Mouse (Mus musculus) stomach, embryonic 16.5 days (tissue): ENCODE results near the gene Pygm. TPM values are rescaled to one million over a fixed set of nuclear protein-coding genes. Genes with fewer than 3 reads are reported as not detected.

ENCODE experiments used
- ATAC-seq: fragments of 200-750 bp; cut with Nextera tagmentation; 2 replicates; pipeline ENCODE4 v1.8.0; 2017; ENCODE audit warnings: moderate number of reproducible peaks, moderate TSS enrichment; ENCODE audit not compliant: insufficient read depth, low FRiP score
- H3K27ac ChIP-seq: fragments of 300-500 bp; sonication (generic); 2 replicates; pipeline ENCODE4 v1.5.1; 2014; ENCODE audit warnings: low read length
- H3K27me3 ChIP-seq: fragments of 300-500 bp; sonication (generic); 2 replicates; pipeline ENCODE4 v1.6.1; 2014; ENCODE audit warnings: low read length, control low read depth, mixed read lengths; ENCODE audit not compliant: control insufficient read depth, insufficient read depth
- H3K36me3 ChIP-seq: fragments of 300-500 bp; sonication (generic); 2 replicates; pipeline ENCODE4 v1.6.1; 2014; ENCODE audit warnings: low read length; ENCODE audit not compliant: control insufficient read depth, insufficient read depth
- H3K4me1 ChIP-seq: fragments of 300-500 bp; sonication (generic); 2 replicates; pipeline ENCODE4 v1.6.1; 2014; ENCODE audit warnings: low read length, control low read depth, mixed read lengths; ENCODE audit not compliant: control insufficient read depth, insufficient read depth
- H3K4me2 ChIP-seq: fragments of 300-500 bp; sonication (generic); 2 replicates; pipeline ENCODE4 v1.6.1; 2014; ENCODE audit warnings: low read depth, low read length, mixed read lengths
- H3K4me3 ChIP-seq: fragments of 300-500 bp; sonication (generic); replicated peaks from 2 replicates; pipeline ENCODE4 v1.5.1; 2014; ENCODE audit warnings: mild to moderate bottlenecking, low read length
- H3K9ac ChIP-seq: fragments of 300-500 bp; sonication (generic); 2 replicates; pipeline ENCODE4 v1.6.1; 2014; ENCODE audit warnings: low read length
- H3K9me3 ChIP-seq: fragments of 300-500 bp; sonication (generic); replicated peaks from 2 replicates; pipeline ENCODE4 v1.6.1; 2016; ENCODE audit warnings: low read length, control low read depth; ENCODE audit not compliant: control insufficient read depth
- WGBS: fragments of 180-500 bp; shearing (Covaris S2); extraction: QIAGEN DNeasy Blood & Tissue Kit; methylation state at CpG from one replicate; pipeline ENCODE4 v1.1.7; 2014; 5-methylcytosine and 5-hydroxymethylcytosine counted together
- polyA plus RNA-seq: library from polyadenylated mRNA; unstranded; fragments of >200 nt; fragmentation: Nextera tagmentation; extraction: Ambion mirVana; gene quantifications from 2 replicates; pipeline ENCODE4 v1.2.1, GENCODE M21; 2015

Pygm gene
- polyA plus RNA-seq, 1 experiment from 2014 or later: 55.0 TPM

- Histone ChIP-seq H3K9ac (peak within 1 kb of the TSS; percentile 91), H3K4me1 (peaks cover 23% of the 10 kb centered on the region), H3K4me3 (peak within 1 kb of the TSS; percentile 73), H3K4me2 (peak within 1 kb of the TSS; percentile 87), H3K36me3 (peaks cover 14% of the 10 kb centered on the region; the same call in 1 of the 2 replicates), H3K27me3 (no peaks in the 10 kb centered on the region), H3K27ac (peak within 1 kb of the TSS; percentile 34; the same call in 1 of the 2 replicates), H3K9me3 (no peaks in the 10 kb centered on the region)
- ATAC-seq: peak; percentile 89
- 4% methylated on average over 71 of the region's 72 CpGs for WGBS
Observed at GRCm38 (mm10) chr19:6340524-6341452, 43.4 kb upstream of the Pygm start, which contains the start of gene Map4k2. Gene Map4k2 (plus strand): TSS chr19:6341135.

GRCm38 (mm10) chr19:6341453-6342077 is 42.6 kb upstream of the Pygm start:
- Histone ChIP-seq H3K27me3 (no peaks in the 10 kb centered on the region), H3K4me3 (peak overlapping the region; percentile 73), H3K4me2 (peak overlapping the region; percentile 87), H3K27ac (no peak overlapping the region), H3K36me3 (peaks cover 21% of the 10 kb centered on the region), H3K9ac (peak overlapping the region; percentile 91), H3K9me3 (no peaks in the 10 kb centered on the region), H3K4me1 (peaks cover 15% of the 10 kb centered on the region)
- no peak for ATAC-seq
- whole genome bisulfite sequencing: 10% methylated on average over 23 of the region's 23 CpGs

DNA sequence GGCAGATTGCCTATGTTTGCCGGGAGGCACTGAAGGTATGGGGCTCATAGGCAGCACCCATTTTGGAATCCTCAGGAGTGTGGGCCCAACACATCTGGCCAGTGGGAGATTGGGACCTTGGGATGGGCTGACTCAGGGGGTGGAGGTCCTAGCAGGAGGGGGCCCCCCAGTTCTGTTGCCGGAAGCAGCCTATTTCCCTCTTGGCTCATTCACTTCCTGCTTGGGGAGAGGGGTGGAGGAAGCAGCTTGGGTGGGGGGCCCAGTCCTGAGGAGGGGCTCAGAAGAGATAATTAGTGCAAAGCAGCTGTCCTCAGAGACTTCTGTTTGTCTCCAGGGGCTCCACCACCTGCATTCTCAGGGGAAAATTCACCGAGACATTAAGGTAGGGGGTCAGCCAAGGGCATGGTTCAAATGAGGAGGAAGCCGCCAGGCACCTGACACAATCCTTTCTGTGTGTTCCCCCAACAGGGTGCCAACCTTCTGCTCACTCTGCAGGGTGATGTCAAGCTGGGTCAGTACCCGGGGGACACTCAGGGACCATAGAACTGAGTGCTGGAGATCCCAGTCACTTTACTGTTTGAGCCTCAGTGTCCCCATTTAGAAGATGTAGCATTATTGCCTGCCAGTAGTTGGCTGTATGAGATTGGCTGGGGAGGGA is 41.8 kb upstream of the Pygm start:
- 68% methylated on average over 5 of the region's 5 CpGs for WGBS
- Histone ChIP-seq H3K27ac (no peak overlapping the region), H3K4me2 (peak overlapping the region; percentile 87; the same call in 1 of the 2 replicates), H3K9ac (no peak overlapping the region), H3K4me3 (peak overlapping the region; percentile 73; the same call in 1 of the 2 replicates), H3K36me3 (peaks cover 29% of the 10 kb centered on the region), H3K9me3 (no peaks in the 10 kb centered on the region), H3K4me1 (peaks cover 11% of the 10 kb centered on the region), H3K27me3 (no peaks in the 10 kb centered on the region)
- ATAC-seq: no peak

- Histone ChIP-seq H3K4me2 (no peak overlapping the region), H3K9ac (no peak overlapping the region), H3K4me3 (no peak overlapping the region), H3K4me1 (peaks cover 11% of the 10 kb centered on the region), H3K36me3 (peaks cover 25% of the 10 kb centered on the region), H3K9me3 (no peaks in the 10 kb centered on the region), H3K27ac (no peak overlapping the region), H3K27me3 (no peaks in the 10 kb centered on the region)
- no peak for ATAC-seq
- 80% methylated on average over 19 of the region's 19 CpGs for WGBS
Observed at GRCm38 (mm10) chr19:6343066-6343925, 40.9 kb upstream of the Pygm start.

GRCm38 (mm10) chr19:6343996-6344395 is 40.2 kb upstream of the Pygm start:
- H3K27ac ChIP-seq: no peak overlapping the region
- no peaks in the 10 kb centered on the region for H3K9me3 ChIP-seq
- peaks cover 22% of the 10 kb centered on the region; the same call in 1 of the 2 replicates for H3K36me3 ChIP-seq
- H3K9ac ChIP-seq: no peak overlapping the region
- no peak overlapping the region for H3K4me2 ChIP-seq
- WGBS: 85% methylated on average over 5 of the region's 5 CpGs
- ATAC-seq: no peak
- no peak overlapping the region for H3K4me3 ChIP-seq
- H3K27me3 ChIP-seq: no peaks in the 10 kb centered on the region
- peaks cover 11% of the 10 kb centered on the region for H3K4me1 ChIP-seq

- no peak for ATAC-seq
- no peaks in the 10 kb centered on the region for H3K27me3 ChIP-seq
- H3K27ac ChIP-seq: no peak overlapping the region
- H3K4me1 ChIP-seq: peaks cover 8% of the 10 kb centered on the region
- WGBS: 90% methylated on average over 5 of the region's 5 CpGs
- H3K36me3 ChIP-seq: peaks cover 20% of the 10 kb centered on the region; the same call in 1 of the 2 replicates
- H3K9ac ChIP-seq: no peak overlapping the region
- no peaks in the 10 kb centered on the region for H3K9me3 ChIP-seq
- no peak overlapping the region for H3K4me2 ChIP-seq
- H3K4me3 ChIP-seq: no peak overlapping the region
Observed at GRCm38 (mm10) chr19:6346023-6346422, 38.2 kb upstream of the Pygm start.

- Histone ChIP-seq H3K9ac (no peak overlapping the region), H3K9me3 (no peaks in the 10 kb centered on the region), H3K27me3 (no peaks in the 10 kb centered on the region), H3K36me3 (peaks cover 20% of the 10 kb centered on the region; the same call in 1 of the 2 replicates), H3K4me2 (no peak overlapping the region), H3K4me3 (no peak overlapping the region), H3K4me1 (peaks cover 5% of the 10 kb centered on the region), H3K27ac (no peak overlapping the region)
- ATAC-seq: no peak
- whole genome bisulfite sequencing: 85% methylated on average over 10 of the region's 10 CpGs
Observed at GRCm38 (mm10) chr19:6346661-6347060, 37.5 kb upstream of the Pygm start.

- H3K27me3 ChIP-seq: no peaks in the 10 kb centered on the region
- H3K4me3 ChIP-seq: no peak overlapping the region
- no peaks in the 10 kb centered on the region for H3K4me1 ChIP-seq
- H3K9me3 ChIP-seq: no peaks in the 10 kb centered on the region
- H3K36me3 ChIP-seq: peaks cover 20% of the 10 kb centered on the region; the same call in 1 of the 2 replicates
- 93% methylated on average over 4 of the region's 4 CpGs for WGBS
- no peak overlapping the region for H3K27ac ChIP-seq
- ATAC-seq: no peak
- H3K9ac ChIP-seq: no peak overlapping the region
- H3K4me2 ChIP-seq: no peak overlapping the region
Observed at GRCm38 (mm10) chr19:6347615-6348014, 36.6 kb upstream of the Pygm start.
